Mouse (Mus musculus): ENCODE measurements around the gene Nkiras1.

The Nkiras1 gene

GRCm38 (mm10) chr14:18274526-18274925, 3.6 kb downstream of the Nkiras1 start:
- no peak for DNase-seq (ENCODE audit: low read depth)

GRCm38 (mm10) chr14:18280375-18280774, 9.4 kb downstream of the Nkiras1 start:
- no peak for DNase-seq (ENCODE audit: low read depth)

- DNase-seq (ENCODE audit: low read depth) = peak; percentile 23
These were observed 13.6 kb downstream of the Nkiras1 start for GRCm38 (mm10) chr14:18284581-18284980.

GRCm38 (mm10) chr14:18285476-18285875, 14.5 kb downstream of the Nkiras1 start:
- DNase-seq (ENCODE audit: low read depth) = no peak

- no peak for DNase-seq (ENCODE audit: low read depth)
These were observed 15.5 kb downstream of the Nkiras1 start for GRCm38 (mm10) chr14:18286441-18286840.

GRCm38 (mm10) chr14:18287391-18287790, 16.5 kb downstream of the Nkiras1 start:
- DNase-seq (ENCODE audit: low read depth) = no peak

- DNase-seq (ENCODE audit: low read depth) = no peak
These were observed 21.2 kb downstream of the Nkiras1 start for GRCm38 (mm10) chr14:18292111-18292510.

- no peak for DNase-seq (ENCODE audit: low read depth)
These were observed 21.6 kb downstream of the Nkiras1 start for GRCm38 (mm10) chr14:18292578-18292977.

- no peak for DNase-seq (ENCODE audit: low read depth)
These were observed 26.5 kb downstream of the Nkiras1 start for GRCm38 (mm10) chr14:18297441-18297840.

- no peak for DNase-seq (ENCODE audit: low read depth)
These were observed 27.9 kb downstream of the Nkiras1 start for GRCm38 (mm10) chr14:18298874-18299273.

GRCm38 (mm10) chr14:18300676-18301075, 29.7 kb downstream of the Nkiras1 start:
- DNase-seq (ENCODE audit: low read depth) = no peak

GRCm38 (mm10) chr14:18301591-18301990, 30.7 kb downstream of the Nkiras1 start:
- no peak for DNase-seq (ENCODE audit: low read depth)

- DNase-seq (ENCODE audit: low read depth) = no peak
These were observed 31.8 kb downstream of the Nkiras1 start for GRCm38 (mm10) chr14:18302750-18303149.

GRCm38 (mm10) chr14:18303262-18303661, 32.3 kb downstream of the Nkiras1 start:
- no peak for DNase-seq (ENCODE audit: low read depth)

- no peak for DNase-seq (ENCODE audit: low read depth)
These were observed 33.2 kb downstream of the Nkiras1 start for GRCm38 (mm10) chr14:18304165-18304564.

GRCm38 (mm10) chr14:18317457-18318411, 46.8 kb downstream of the Nkiras1 start:
- DNase-seq (ENCODE audit: low read depth) = no peak

- DNase-seq (ENCODE audit: low read depth) = no peak
These were observed 56.2 kb downstream of the Nkiras1 start for GRCm38 (mm10) chr14:18326968-18327672.

GRCm38 (mm10) chr14:18330789-18331692, 60.1 kb downstream of the Nkiras1 start:
- DNase-seq (ENCODE audit: low read depth) = no peak

GRCm38 (mm10) chr14:18331693-18332131, 60.8 kb downstream of the Nkiras1 start, which contains the start of gene Ube2e1:
Gene Ube2e1, minus strand, starts transcription at chr14:18331859.
- no peak for DNase-seq (ENCODE audit: low read depth)

Measured in fibroblast of lung, adult 2 months (primary cell).